Mouse (Mus musculus): ENCODE measurements around the gene Fkbp10. TPM values are rescaled to one million over a fixed set of nuclear protein-coding genes. Genes with fewer than 3 reads are reported as not detected.

Gene Fkbp10
- polyA plus RNA-seq, 1 experiment: 6.6 TPM

- TF ChIP-seq CTCF (IDR thresholded peaks at IDR 0.05; ENCODE audit: control insufficient read depth, insufficient read depth, insufficient replicate concordance, low read depth, low read length) (no peak), POLR2A (IDR thresholded peaks at IDR 0.05; ENCODE audit: control insufficient read depth, low read depth, low read length) (no peak)
- Histone ChIP-seq H3K4me3 (ENCODE audit: control insufficient read depth, low read depth, low read length) (peak overlapping the region; percentile 38; the same call in 1 of the 2 replicates), H3K27ac (ENCODE audit: control insufficient read depth, insufficient read depth, low read depth, low read length) (no peak overlapping the region), H3K36me3 (ENCODE audit: control insufficient read depth, insufficient read depth, low read length) (no peaks in the 10 kb centered on the region), H3K27me3 (ENCODE audit: control insufficient read depth, insufficient read depth, low read length) (no peaks in the 10 kb centered on the region), H3K4me1 (ENCODE audit: control insufficient read depth, insufficient read depth, low read length) (peaks cover 11% of the 10 kb centered on the region)
Observed at GRCm38 (mm10) chr11:100399320-100399719, 16.2 kb upstream of the Fkbp10 start.

- Histone ChIP-seq H3K36me3 (ENCODE audit: control insufficient read depth, insufficient read depth, low read length) (no peaks in the 10 kb centered on the region), H3K4me1 (ENCODE audit: control insufficient read depth, insufficient read depth, low read length) (peaks cover 11% of the 10 kb centered on the region), H3K27ac (ENCODE audit: control insufficient read depth, insufficient read depth, low read depth, low read length) (no peak overlapping the region), H3K4me3 (ENCODE audit: control insufficient read depth, low read depth, low read length) (peak overlapping the region; percentile 38; the same call in 1 of the 2 replicates), H3K27me3 (ENCODE audit: control insufficient read depth, insufficient read depth, low read length) (no peaks in the 10 kb centered on the region)
- no peak for TF ChIP-seq CTCF (IDR thresholded peaks at IDR 0.05; ENCODE audit: control insufficient read depth, insufficient read depth, insufficient replicate concordance, low read depth, low read length)
- TF ChIP-seq POLR2A (IDR thresholded peaks at IDR 0.05; ENCODE audit: control insufficient read depth, low read depth, low read length): no peak
Observed at GRCm38 (mm10) chr11:100399727-100400538, 15.6 kb upstream of the Fkbp10 start.

- no peak overlapping the region for H3K4me3 ChIP-seq (ENCODE audit: control insufficient read depth, low read depth, low read length)
- TF ChIP-seq CTCF (IDR thresholded peaks at IDR 0.05; ENCODE audit: control insufficient read depth, insufficient read depth, insufficient replicate concordance, low read depth, low read length) (no peak), POLR2A (IDR thresholded peaks at IDR 0.05; ENCODE audit: control insufficient read depth, low read depth, low read length) (no peak)
- H3K36me3 ChIP-seq (ENCODE audit: control insufficient read depth, insufficient read depth, low read length): no peaks in the 10 kb centered on the region
- H3K27me3 ChIP-seq (ENCODE audit: control insufficient read depth, insufficient read depth, low read length): no peaks in the 10 kb centered on the region
- peaks cover 11% of the 10 kb centered on the region for H3K4me1 ChIP-seq (ENCODE audit: control insufficient read depth, insufficient read depth, low read length)
- H3K27ac ChIP-seq (ENCODE audit: control insufficient read depth, insufficient read depth, low read depth, low read length): no peak overlapping the region
Observed at GRCm38 (mm10) chr11:100400842-100401241, 14.7 kb upstream of the Fkbp10 start.

- Histone ChIP-seq H3K4me3 (ENCODE audit: control insufficient read depth, low read depth, low read length) (no peak overlapping the region), H3K4me1 (ENCODE audit: control insufficient read depth, insufficient read depth, low read length) (peaks cover 5% of the 10 kb centered on the region), H3K27ac (ENCODE audit: control insufficient read depth, insufficient read depth, low read depth, low read length) (no peak overlapping the region), H3K27me3 (ENCODE audit: control insufficient read depth, insufficient read depth, low read length) (no peaks in the 10 kb centered on the region), H3K36me3 (ENCODE audit: control insufficient read depth, insufficient read depth, low read length) (no peaks in the 10 kb centered on the region)
- no peak for TF ChIP-seq POLR2A (IDR thresholded peaks at IDR 0.05; ENCODE audit: control insufficient read depth, low read depth, low read length)
- no peak for TF ChIP-seq CTCF (IDR thresholded peaks at IDR 0.05; ENCODE audit: control insufficient read depth, insufficient read depth, insufficient replicate concordance, low read depth, low read length)
Observed at GRCm38 (mm10) chr11:100402240-100402639, 13.3 kb upstream of the Fkbp10 start.

- TF ChIP-seq POLR2A (IDR thresholded peaks at IDR 0.05; ENCODE audit: control insufficient read depth, low read depth, low read length) (no peak), CTCF (IDR thresholded peaks at IDR 0.05; ENCODE audit: control insufficient read depth, insufficient read depth, insufficient replicate concordance, low read depth, low read length) (no peak)
- Histone ChIP-seq H3K36me3 (ENCODE audit: control insufficient read depth, insufficient read depth, low read length) (no peaks in the 10 kb centered on the region), H3K4me1 (ENCODE audit: control insufficient read depth, insufficient read depth, low read length) (peaks cover 3% of the 10 kb centered on the region), H3K27ac (ENCODE audit: control insufficient read depth, insufficient read depth, low read depth, low read length) (no peak overlapping the region), H3K27me3 (ENCODE audit: control insufficient read depth, insufficient read depth, low read length) (no peaks in the 10 kb centered on the region), H3K4me3 (ENCODE audit: control insufficient read depth, low read depth, low read length) (no peak overlapping the region)
Observed at GRCm38 (mm10) chr11:100402682-100403081, 12.8 kb upstream of the Fkbp10 start.

GRCm38 (mm10) chr11:100403445-100404134 lies 11.9 kb upstream of the Fkbp10 start:
- TF ChIP-seq POLR2A (IDR thresholded peaks at IDR 0.05; ENCODE audit: control insufficient read depth, low read depth, low read length) (no peak), CTCF (IDR thresholded peaks at IDR 0.05; ENCODE audit: control insufficient read depth, insufficient read depth, insufficient replicate concordance, low read depth, low read length) (no peak)
- H3K36me3 ChIP-seq (ENCODE audit: control insufficient read depth, insufficient read depth, low read length): no peaks in the 10 kb centered on the region
- H3K27ac ChIP-seq (ENCODE audit: control insufficient read depth, insufficient read depth, low read depth, low read length): no peak overlapping the region

GRCm38 (mm10) chr11:100404456-100405074 lies 10.9 kb upstream of the Fkbp10 start:
- Histone ChIP-seq H3K4me3 (ENCODE audit: control insufficient read depth, low read depth, low read length) (no peak overlapping the region), H3K27ac (ENCODE audit: control insufficient read depth, insufficient read depth, low read depth, low read length) (no peak overlapping the region), H3K27me3 (ENCODE audit: control insufficient read depth, insufficient read depth, low read length) (no peaks in the 10 kb centered on the region), H3K36me3 (ENCODE audit: control insufficient read depth, insufficient read depth, low read length) (no peaks in the 10 kb centered on the region), H3K4me1 (ENCODE audit: control insufficient read depth, insufficient read depth, low read length) (0 out of 2 replicates have a peak, but pooled peaks cover 2% of the 10 kb centered on the region)
- TF ChIP-seq POLR2A (IDR thresholded peaks at IDR 0.05; ENCODE audit: control insufficient read depth, low read depth, low read length) (no peak), CTCF (IDR thresholded peaks at IDR 0.05; ENCODE audit: control insufficient read depth, insufficient read depth, insufficient replicate concordance, low read depth, low read length) (no peak)

More at GRCm38 (mm10) chr11:100403445-100404134, 11.9 kb upstream of the Fkbp10 start:
- Histone ChIP-seq H3K4me1 (ENCODE audit: control insufficient read depth, insufficient read depth, low read length) (0 out of 2 replicates have a peak, but pooled peaks cover 2% of the 10 kb centered on the region), H3K4me3 (ENCODE audit: control insufficient read depth, low read depth, low read length) (no peak overlapping the region), H3K27me3 (ENCODE audit: control insufficient read depth, insufficient read depth, low read length) (no peaks in the 10 kb centered on the region)
